Mouse (Mus musculus): ENCODE data around the gene Fam208b.
"Not testable (repeated sequence)": the region's sequence is repeated elsewhere in the genome, so short reads cannot be mapped to it uniquely, and the experiment has no call there.

- TF ChIP-seq CTCF (IDR thresholded peaks at IDR 0.05); EP300 (IDR thresholded peaks at IDR 0.05; ENCODE audit: insufficient read depth, low read depth, low read length); POLR2A (IDR thresholded peaks at IDR 0.05; ENCODE audit: insufficient read depth, low read depth, low read length): not testable (repeated sequence)
These were observed 90.9 kb downstream of the Fam208b start for GRCm38 (mm10) chr13:3519994-3520393.
